Mouse (Mus musculus) stomach, postnatal 0 days (tissue): ENCODE results near the gene Osbp2. TPM values are rescaled to one million over a fixed set of nuclear protein-coding genes. Genes with fewer than 3 reads are reported as not detected.

ENCODE experiments used
- ATAC-seq: fragments of 200-750 bp; cut with Nextera tagmentation; 2 replicates; pipeline ENCODE4 v1.8.0; 2017; ENCODE audit not compliant: low FRiP score, low TSS enrichment
- DNase-seq: peaks from one replicate; pipeline ENCODE4 v3.0.0-alpha.2; 2016; ENCODE audit warnings: low spot score
- H3K27ac ChIP-seq: fragments of 300-500 bp; sonication (generic); replicated peaks from 2 replicates; pipeline ENCODE4 v1.5.1; 2014; ENCODE audit warnings: mild to moderate bottlenecking, control low read depth
- H3K27me3 ChIP-seq: fragments of 300-500 bp; sonication (generic); 2 replicates; pipeline ENCODE4 v1.6.1; 2014; ENCODE audit warnings: low read length; ENCODE audit not compliant: control insufficient read depth, insufficient read depth
- H3K36me3 ChIP-seq: fragments of 300-500 bp; sonication (generic); 2 replicates; pipeline ENCODE4 v1.6.1; 2014; ENCODE audit warnings: low read length, mixed read lengths; ENCODE audit not compliant: control insufficient read depth, insufficient read depth
- H3K4me1 ChIP-seq: fragments of 300-500 bp; sonication (generic); replicated peaks from 2 replicates; pipeline ENCODE4 v1.6.1; 2014; ENCODE audit warnings: antibody characterized with exemption; ENCODE audit not compliant: control insufficient read depth, insufficient read depth
- H3K4me2 ChIP-seq: fragments of 300-500 bp; sonication (generic); replicated peaks from 2 replicates; pipeline ENCODE4 v1.6.1; 2014; ENCODE audit warnings: low read depth, mild to moderate bottlenecking, control low read depth, moderate library complexity
- H3K4me3 ChIP-seq: fragments of 300-500 bp; sonication (generic); 2 replicates; pipeline ENCODE4 v1.5.1; 2014; ENCODE audit warnings: low read depth, low read length, control low read depth
- H3K9ac ChIP-seq: fragments of 300-500 bp; sonication (generic); 2 replicates; pipeline ENCODE4 v1.6.1; 2014; ENCODE audit warnings: mild to moderate bottlenecking, low read length, control low read depth, mixed read lengths
- H3K9me3 ChIP-seq: fragments of 300-500 bp; sonication (generic); 2 replicates; pipeline ENCODE4 v1.6.1; 2016; ENCODE audit warnings: low read length; ENCODE audit not compliant: control insufficient read depth
- CTCF ChIP-seq: IDR thresholded peaks from 2 replicates; pipeline ENCODE4 v1.5.1; 2016; ENCODE audit warnings: antibody characterized with exemption, low read depth, mild to moderate bottlenecking, moderate library complexity
- EP300 ChIP-seq: optimal IDR thresholded peaks from 2 replicates; pipeline ENCODE3; 2016; ENCODE audit warnings: antibody characterized with exemption
- WGBS: fragments of 180-500 bp; shearing (Covaris S2); extraction: QIAGEN DNeasy Blood & Tissue Kit; methylation state at CpG from one replicate; pipeline ENCODE4 v1.1.7; 2014; 5-methylcytosine and 5-hydroxymethylcytosine counted together
- polyA plus RNA-seq: library from polyadenylated mRNA; unstranded; fragments of >200 nt; fragmentation: Nextera tagmentation; extraction: Ambion mirVana; gene quantifications from 2 replicates; pipeline ENCODE4 v1.2.1, GENCODE M21; 2015

Gene Osbp2
- polyA plus RNA-seq, 1 experiment from 2014 or later, result 0.42 TPM

DNA sequence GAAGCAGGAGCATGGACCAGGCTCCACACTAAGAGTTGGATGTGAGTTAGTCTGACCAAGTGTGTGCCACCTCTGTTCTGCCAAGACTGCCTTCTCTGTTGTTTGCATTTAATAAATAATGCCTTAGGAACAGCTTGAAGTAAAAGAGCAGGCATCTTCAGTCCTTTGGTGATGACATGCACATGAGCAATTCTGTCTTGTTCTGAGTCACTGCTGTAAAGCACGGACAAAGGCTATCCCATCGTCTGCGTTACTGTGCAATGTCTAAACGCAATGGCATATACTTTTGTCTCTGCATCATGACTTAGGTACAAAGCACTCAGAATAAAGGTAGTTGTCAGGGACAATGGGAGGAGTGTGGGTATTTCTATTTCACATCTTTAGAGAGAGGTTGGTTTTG lies 3.9 kb downstream of the Osbp2 start:
- H3K36me3 ChIP-seq, result no peaks in the 10 kb centered on the region
- ATAC-seq (no peak), DNase-seq (no peak)
- no peak overlapping the region for H3K4me3 ChIP-seq
- no peak overlapping the region for H3K27ac ChIP-seq
- no peaks in the 10 kb centered on the region for H3K27me3 ChIP-seq
- no peak for TF ChIP-seq EP300
- no peak for TF ChIP-seq CTCF
- WGBS, result 90% methylated on average over 4 of the region's 4 CpGs
- H3K9ac ChIP-seq, result no peak overlapping the region
- H3K4me1 ChIP-seq, result 0 out of 2 replicates have a peak, but pooled peaks cover 2% of the 10 kb centered on the region
- no peaks in the 10 kb centered on the region for H3K9me3 ChIP-seq
- no peak overlapping the region for H3K4me2 ChIP-seq

- no peaks in the 10 kb centered on the region for H3K36me3 ChIP-seq
- no peak overlapping the region for H3K27ac ChIP-seq
- 70% methylated on average over 5 of the region's 5 CpGs for whole genome bisulfite sequencing
- DNase-seq, result no peak
- H3K9me3 ChIP-seq, result no peaks in the 10 kb centered on the region
- no peak for TF ChIP-seq EP300
- no peak for TF ChIP-seq CTCF
- H3K27me3 ChIP-seq, result no peaks in the 10 kb centered on the region
- ATAC-seq, result no peak
- no peaks in the 10 kb centered on the region for H3K4me1 ChIP-seq
- no peak overlapping the region for H3K4me3 ChIP-seq
- H3K4me2 ChIP-seq, result no peak overlapping the region
- H3K9ac ChIP-seq, result no peak overlapping the region
Measured at GRCm38 (mm10) chr11:3857902-3858301, 5.8 kb downstream of the Osbp2 start.

DNA sequence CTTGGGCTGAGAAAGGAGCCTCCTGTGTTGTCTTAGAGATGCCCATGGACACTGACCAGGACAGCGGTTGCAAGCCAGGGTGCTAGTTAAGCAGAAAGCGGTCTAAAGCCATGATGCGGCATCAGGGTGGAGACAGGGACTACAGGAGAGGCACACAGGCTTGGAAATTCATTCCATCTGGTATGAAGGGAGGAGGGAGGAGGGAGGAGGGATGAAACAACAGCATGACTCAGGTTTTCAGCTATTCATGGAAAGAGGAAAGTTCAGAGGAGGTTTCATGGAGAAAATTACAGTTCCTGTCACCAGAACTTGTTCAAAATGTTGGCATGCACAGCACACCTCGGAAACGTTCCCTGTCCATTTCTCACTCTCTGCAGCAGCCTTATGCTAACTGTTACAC lies 7.9 kb downstream of the Osbp2 start:
- Histone ChIP-seq H3K27ac (no peak overlapping the region), H3K9ac (no peak overlapping the region), H3K4me3 (no peak overlapping the region), H3K9me3 (no peaks in the 10 kb centered on the region), H3K27me3 (no peaks in the 10 kb centered on the region), H3K4me1 (no peaks in the 10 kb centered on the region), H3K36me3 (no peaks in the 10 kb centered on the region), H3K4me2 (no peak overlapping the region)
- no peak for DNase-seq
- 86% methylated on average over 5 of the region's 5 CpGs for WGBS
- TF ChIP-seq CTCF (no peak), EP300 (no peak)
- ATAC-seq, result no peak

GRCm38 (mm10) chr11:3854156-3854555 lies 9.5 kb downstream of the Osbp2 start:
- Histone ChIP-seq H3K4me1 (no peaks in the 10 kb centered on the region), H3K27me3 (no peaks in the 10 kb centered on the region), H3K36me3 (no peaks in the 10 kb centered on the region), H3K27ac (no peak overlapping the region), H3K9me3 (no peaks in the 10 kb centered on the region), H3K9ac (no peak overlapping the region), H3K4me3 (no peak overlapping the region), H3K4me2 (no peak overlapping the region)
- TF ChIP-seq CTCF (no peak), EP300 (no peak)
- DNase-seq (no peak), ATAC-seq (no peak)
- 93% methylated on average over 3 of the region's 3 CpGs for WGBS

DNA sequence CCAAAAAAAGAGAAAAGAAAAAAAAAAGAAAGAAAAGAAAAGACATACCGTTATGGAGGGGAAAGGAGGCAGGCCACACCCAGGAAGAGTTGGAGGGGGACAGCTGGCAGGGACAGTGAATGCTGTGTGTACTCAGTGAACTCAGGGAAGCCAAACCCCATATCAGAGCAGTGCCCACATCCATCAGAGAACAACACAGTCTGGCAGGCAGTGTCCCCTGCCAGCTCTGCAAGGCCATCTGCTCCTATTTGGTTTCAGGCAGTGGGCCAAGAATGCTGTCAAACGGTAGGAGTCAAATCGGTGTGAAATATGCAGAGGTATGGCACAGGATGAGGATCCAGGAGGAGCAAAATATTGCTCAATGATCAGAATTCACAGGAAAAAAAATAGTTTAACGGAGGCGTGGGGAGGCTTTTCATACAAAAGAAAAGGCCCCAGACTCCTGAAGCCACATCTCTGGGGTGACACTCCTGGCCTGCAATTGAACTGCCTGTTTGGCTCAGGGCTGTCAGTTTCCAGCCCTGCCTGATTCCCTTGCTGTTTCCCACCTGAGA lies 10.1 kb downstream of the Osbp2 start:
- Histone ChIP-seq H3K27me3 (no peaks in the 10 kb centered on the region), H3K4me1 (no peaks in the 10 kb centered on the region), H3K9me3 (no peaks in the 10 kb centered on the region), H3K9ac (no peak overlapping the region), H3K4me2 (no peak overlapping the region), H3K27ac (no peak overlapping the region), H3K4me3 (no peak overlapping the region), H3K36me3 (no peaks in the 10 kb centered on the region)
- TF ChIP-seq EP300 (no peak), CTCF (no peak)
- DNase-seq (no peak), ATAC-seq (no peak)
- 55% methylated on average over 5 of the region's 5 CpGs for WGBS

DNA sequence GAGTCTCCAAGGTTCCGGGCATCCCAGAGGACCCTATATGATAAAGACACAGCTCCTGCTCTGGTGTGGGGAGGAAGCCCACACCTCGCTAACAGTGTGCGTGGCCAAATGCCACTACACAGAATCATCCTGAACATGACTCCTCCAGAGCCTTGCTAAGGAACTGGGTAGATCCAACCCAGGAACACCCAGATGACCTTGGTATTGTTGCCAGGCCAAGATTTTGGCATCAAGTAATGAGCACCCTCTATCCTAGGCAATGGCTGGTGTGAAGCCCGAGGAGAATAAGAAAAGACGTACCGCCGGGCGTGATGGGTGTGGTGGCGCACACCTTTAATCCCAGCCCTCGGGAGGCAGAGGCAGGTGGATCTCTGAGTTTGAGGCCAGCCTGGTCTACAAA lies 10.7 kb downstream of the Osbp2 start:
- DNase-seq, result no peak
- Histone ChIP-seq H3K4me1 (no peaks in the 10 kb centered on the region), H3K27me3 (no peaks in the 10 kb centered on the region), H3K9me3 (no peaks in the 10 kb centered on the region), H3K4me2 (no peak overlapping the region), H3K9ac (no peak overlapping the region), H3K36me3 (no peaks in the 10 kb centered on the region), H3K27ac (no peak overlapping the region), H3K4me3 (no peak overlapping the region)
- no peak for ATAC-seq
- TF ChIP-seq CTCF (no peak), EP300 (no peak)
- 95% methylated on average over 10 of the region's 10 CpGs for WGBS
